Mouse (Mus musculus): Measurements from ENCODE around the gene Krt12.

GRCm38 (mm10) chr11:99454759-99455158 is 32.7 kb upstream of the Krt12 start:
- TF ChIP-seq POLR2A (IDR thresholded peaks at IDR 0.05; ENCODE audit: borderline replicate concordance, low read depth, low read length): no peak
- no peak for TF ChIP-seq CTCF (IDR thresholded peaks at IDR 0.05; ENCODE audit: low read depth, low read length)

Measured in bone marrow macrophage, adult 2 months (primary cell).